Mouse (Mus musculus) heart, adult 2 months (tissue): ENCODE data around the gene Pola1. TPM values are rescaled to one million over a fixed set of nuclear protein-coding genes. Genes with fewer than 3 reads are reported as not detected.
A peak's percentile ranks its signal among the peaks of the same experiment; 100 is the strongest.

Source experiments
- DNase-seq, 2 experiments: peaks; one replicate each; pipeline ENCODE4 v3.0.0; 2021
- H3K27ac ChIP-seq: fragments of 200-600 bp; 2 replicates; pipeline ENCODE4 v1.8.1; 2022
- H3K27me3 ChIP-seq: fragments of 200-500 bp; 2 replicates; pipeline ENCODE4 v1.6.1; 2012; ENCODE audit warnings: mild to moderate bottlenecking, low read length, inconsistent platforms, mixed read lengths; ENCODE audit not compliant: control insufficient read depth, insufficient read depth
- H3K36me3 ChIP-seq: fragments of 200-500 bp; 2 replicates; pipeline ENCODE4 v1.6.1; 2012; ENCODE audit warnings: low read length, inconsistent platforms; ENCODE audit not compliant: control insufficient read depth, insufficient read depth
- H3K4me1 ChIP-seq: fragments of 200-500 bp; 2 replicates; pipeline ENCODE4 v1.6.1; 2011; ENCODE audit warnings: low read length; ENCODE audit not compliant: control insufficient read depth, insufficient read depth
- H3K4me3 ChIP-seq: fragments of 200-600 bp; 2 replicates; pipeline ENCODE4 v1.8.1; 2022
- H3K79me2 ChIP-seq: fragments of 200-500 bp; replicated peaks from 2 replicates; pipeline ENCODE4 v1.6.1; 2012; ENCODE audit warnings: mild to moderate bottlenecking, inconsistent platforms, low read length, moderate library complexity, mixed read lengths; ENCODE audit not compliant: control insufficient read depth, insufficient read depth
- H3K9ac ChIP-seq: fragments of 200-500 bp; 2 replicates; pipeline ENCODE4 v1.6.1; 2012; ENCODE audit warnings: low read depth, mild to moderate bottlenecking, control low read depth, inconsistent platforms, low read length, mixed read lengths
- CTCF ChIP-seq: fragments of 200-600 bp; IDR thresholded peaks from 2 replicates; pipeline ENCODE4 v1.8.1; 2022; ENCODE audit warnings: antibody characterized with exemption, mild to moderate bottlenecking, moderate library complexity
- EP300 ChIP-seq: fragments of 200-500 bp; IDR thresholded peaks from 2 replicates; pipeline ENCODE4 v1.6.1; 2011; ENCODE audit warnings: low read depth, low read length, control low read depth; ENCODE audit not compliant: insufficient read depth
- POLR2A ChIP-seq: fragments of 200-500 bp; IDR thresholded peaks from 2 replicates; pipeline ENCODE4 v1.6.1; 2011; ENCODE audit warnings: mild to moderate bottlenecking, low read depth, low read length, control low read depth; ENCODE audit not compliant: insufficient read depth
- WGBS: fragments of 180-500 bp; shearing (Covaris S2); methylation state at CpG from one replicate; pipeline ENCODE4 v1.1.7; 2018; 5-methylcytosine and 5-hydroxymethylcytosine counted together
- intact Hi-C: fragments of 180-260 bp; cut with DNase I; formaldehyde crosslinking; loops from one replicate; pipeline ENCODE4 v1.15.1; 2025
- polyA plus RNA-seq: library from polyadenylated mRNA; depleted of rRNA; stranded (reverse); fragments of >200 nt; gene quantifications from 2 replicates; pipeline ENCODE4 v1.2.3, GENCODE M21; 2012
- total RNA-seq, 2 experiments: library from RNA; stranded (reverse); gene quantifications; 2 replicates each; pipeline ENCODE4 v1.2.3; 2021

Pola1 gene
- total and polyA plus RNA-seq, 3 experiments: 0.43 to 6.0 (median 4.0) TPM

DNA sequence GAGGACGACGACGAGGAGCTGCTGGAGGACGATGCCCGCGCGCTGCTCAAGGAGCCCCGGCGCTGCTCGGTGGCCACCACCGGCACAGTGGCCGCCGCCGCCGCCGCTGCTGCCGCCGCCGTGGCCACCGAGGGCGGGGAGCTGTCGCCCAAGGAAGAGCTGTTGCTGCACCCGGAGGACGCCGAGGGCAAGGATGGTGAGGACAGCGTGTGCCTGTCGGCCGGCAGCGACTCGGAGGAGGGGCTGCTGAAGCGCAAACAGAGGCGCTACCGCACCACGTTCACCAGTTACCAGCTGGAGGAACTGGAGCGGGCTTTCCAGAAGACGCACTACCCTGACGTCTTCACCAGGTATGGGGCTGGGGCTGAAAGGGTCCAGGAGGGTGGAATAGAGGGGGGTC, 342.9 kb downstream of the Pola1 start:
- Histone ChIP-seq H3K27ac (no peak overlapping the region), H3K79me2 (no peaks in the 10 kb centered on the region), H3K9ac (no peak overlapping the region), H3K27me3 (peaks cover 24% of the 10 kb centered on the region), H3K4me1 (no peaks in the 10 kb centered on the region), H3K36me3 (no peaks in the 10 kb centered on the region), H3K4me3 (no peak overlapping the region)
- WGBS: 10% methylated on average over 35 of the region's 37 CpGs
- TF ChIP-seq POLR2A (no peak), CTCF (no peak), EP300 (no peak)
- intact Hi-C loops: no loop called here
- DNase-seq: peak in 1 of 2 experiments; percentile 28

DNA sequence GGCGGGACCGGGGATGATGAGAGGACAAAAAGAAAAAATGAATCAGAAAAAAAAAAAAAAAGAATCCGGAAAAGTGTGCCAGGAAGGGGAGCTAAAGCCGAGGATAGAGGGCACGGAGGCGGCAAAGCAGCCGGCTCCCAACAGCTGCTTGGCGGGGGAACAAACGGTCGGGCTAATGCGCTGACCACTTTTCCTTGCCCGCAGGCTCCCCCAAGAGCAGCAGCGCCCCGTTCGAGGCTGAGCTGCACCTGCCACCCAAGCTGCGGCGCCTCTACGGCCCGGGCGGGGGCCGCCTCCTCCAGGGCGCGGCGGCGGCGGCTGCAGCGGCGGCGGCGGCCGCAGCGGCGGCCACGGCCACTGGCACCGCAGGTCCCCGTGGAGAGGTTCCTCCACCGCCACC, 343.6 kb downstream of the Pola1 start:
- no peak overlapping the region for H3K4me3 ChIP-seq
- no peaks in the 10 kb centered on the region for H3K79me2 ChIP-seq
- intact Hi-C loops: no loop called here
- H3K4me1 ChIP-seq: no peaks in the 10 kb centered on the region
- no peak overlapping the region for H3K27ac ChIP-seq
- no peak overlapping the region for H3K9ac ChIP-seq
- no peaks in the 10 kb centered on the region for H3K36me3 ChIP-seq
- peak in 1 of 2 experiments; percentile 24 for DNase-seq
- H3K27me3 ChIP-seq: peaks cover 24% of the 10 kb centered on the region
- TF ChIP-seq EP300 (no peak), POLR2A (no peak), CTCF (no peak)
- 15% methylated on average over 37 of the region's 37 CpGs for WGBS

GRCm38 (mm10) chrX:93286291-93286893, 345.6 kb downstream of the Pola1 start, which contains the start of gene Arx:
Arx (plus strand) TSS chrX:93286445.
- H3K36me3 ChIP-seq: no peaks in the 10 kb centered on the region
- H3K79me2 ChIP-seq: no peaks in the 10 kb centered on the region
- intact Hi-C loops: no loop called here
- no peak within 1 kb of the TSS for H3K4me3 ChIP-seq
- WGBS: 23% methylated on average over 31 of the region's 31 CpGs
- H3K9ac ChIP-seq: no peak within 1 kb of the TSS
- no peak for TF ChIP-seq POLR2A
- peaks cover 23% of the 10 kb centered on the region for H3K27me3 ChIP-seq
- no peak within 1 kb of the TSS for H3K27ac ChIP-seq
- no peaks in the 10 kb centered on the region for H3K4me1 ChIP-seq
- DNase-seq: peak; percentile 28 to 46

DNA sequence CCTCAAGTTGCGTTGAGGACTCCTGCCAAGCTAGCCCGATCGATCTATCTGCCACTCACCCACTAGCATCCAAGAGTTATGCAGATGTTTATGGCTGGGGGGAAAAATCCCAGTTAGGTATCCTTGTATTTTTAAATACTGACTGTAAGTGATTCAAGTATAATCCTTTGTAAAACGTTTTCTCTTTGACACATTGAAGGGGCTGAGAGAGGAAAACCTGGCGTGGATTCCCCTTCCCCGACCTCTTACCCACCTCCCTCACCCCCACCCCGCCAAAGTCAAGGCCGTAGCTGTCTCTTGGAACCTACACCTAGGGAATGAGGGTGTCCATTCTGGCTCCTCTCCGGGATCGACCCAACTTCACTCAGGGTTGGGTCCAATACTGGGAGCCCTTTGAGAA, 346.9 kb downstream of the Pola1 start:
- intact Hi-C loops: no loop called here
- H3K36me3 ChIP-seq: no peaks in the 10 kb centered on the region

GRCm38 (mm10) chrX:93281756-93282155, 350.2 kb downstream of the Pola1 start:
- H3K79me2 ChIP-seq: no peaks in the 10 kb centered on the region
- DNase-seq: no peak
- no peak overlapping the region for H3K9ac ChIP-seq
- peaks cover 12% of the 10 kb centered on the region for H3K27me3 ChIP-seq
- H3K27ac ChIP-seq: no peak overlapping the region
- H3K4me3 ChIP-seq: no peak overlapping the region
- intact Hi-C loops: no loop called here
- TF ChIP-seq POLR2A (no peak), EP300 (no peak), CTCF (no peak)
- no peaks in the 10 kb centered on the region for H3K36me3 ChIP-seq
- WGBS: 17% methylated on average over 5 of the region's 5 CpGs
- no peaks in the 10 kb centered on the region for H3K4me1 ChIP-seq

More for the DNA sequence above, 346.9 kb downstream of the Pola1 start:
- no peak for DNase-seq
- no peak for TF ChIP-seq CTCF
- 20% methylated on average over 10 of the region's 10 CpGs for WGBS
- H3K79me2 ChIP-seq: no peaks in the 10 kb centered on the region
- no peak overlapping the region for H3K9ac ChIP-seq
- H3K4me1 ChIP-seq: no peaks in the 10 kb centered on the region
- no peak overlapping the region for H3K27ac ChIP-seq
- H3K27me3 ChIP-seq: peaks cover 22% of the 10 kb centered on the region
- no peak overlapping the region for H3K4me3 ChIP-seq

DNA sequence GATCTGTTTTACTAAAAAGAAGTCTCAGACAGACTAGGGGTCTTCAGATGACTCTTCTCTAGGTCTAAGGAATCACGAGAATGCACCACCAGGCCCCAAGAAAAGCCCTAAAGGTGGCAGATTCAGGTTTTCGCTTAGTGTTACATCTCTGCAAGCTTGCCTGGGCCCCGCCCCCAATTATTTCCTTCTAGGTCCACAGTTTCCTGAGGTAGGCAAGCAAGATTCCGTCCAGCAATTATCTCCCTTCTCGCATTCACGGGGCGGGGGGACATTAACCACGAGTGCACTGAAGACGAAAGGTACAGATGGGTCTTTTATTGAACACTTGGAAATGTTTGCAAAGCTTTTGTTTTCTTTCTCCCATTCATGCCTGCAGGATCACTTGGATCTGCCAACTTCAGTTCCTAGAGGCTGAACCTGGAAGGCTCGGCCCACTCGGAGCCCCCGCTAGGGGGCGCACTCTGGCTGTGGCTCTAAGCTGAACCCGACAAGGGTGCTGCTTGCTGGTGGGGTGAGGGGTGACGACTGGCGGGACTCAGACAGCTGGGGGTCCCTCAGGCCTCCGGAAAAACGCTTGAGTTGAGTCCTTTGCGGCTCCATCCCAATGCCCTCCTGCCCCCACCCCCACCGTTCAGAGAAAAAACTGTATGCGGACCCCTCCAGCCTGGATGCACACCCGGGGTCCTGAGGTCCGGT, 350.8 kb downstream of the Pola1 start:
- Histone ChIP-seq H3K36me3 (no peaks in the 10 kb centered on the region), H3K27me3 (peaks cover 8% of the 10 kb centered on the region), H3K9ac (no peak overlapping the region), H3K27ac (no peak overlapping the region), H3K4me3 (no peak overlapping the region), H3K79me2 (no peaks in the 10 kb centered on the region), H3K4me1 (no peaks in the 10 kb centered on the region)
- intact Hi-C loops: no loop called here
- peak in 1 of 2 experiments; percentile 35 for DNase-seq
- 19% methylated on average over 23 of the region's 23 CpGs for WGBS
- peak; percentile 66 for TF ChIP-seq CTCF
- TF ChIP-seq EP300: no peak
- no peak for TF ChIP-seq POLR2A
